Mouse (Mus musculus): ENCODE data around the gene Tysnd1.

DNA sequence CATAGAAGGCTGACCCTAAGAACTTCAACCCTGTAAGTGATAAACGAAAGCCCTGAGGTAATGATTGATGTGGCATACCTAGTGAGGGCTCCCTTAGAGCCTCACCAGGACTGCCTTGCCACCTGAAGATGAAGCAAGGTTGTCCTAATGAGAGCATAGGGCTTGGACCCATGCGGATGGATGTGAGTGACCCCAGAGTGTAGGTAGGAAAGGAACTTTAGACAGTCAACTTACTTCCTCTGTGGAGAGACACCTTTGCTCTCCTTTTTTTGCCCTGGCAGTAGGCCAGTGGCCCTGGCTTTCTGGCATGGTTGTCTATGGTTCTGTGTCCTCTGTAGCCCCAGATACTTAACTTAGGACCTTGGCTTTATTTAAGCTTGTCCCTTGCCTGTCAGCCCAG is 1.7 kb downstream of the Tysnd1 start:
- TF ChIP-seq CTCF (IDR thresholded peaks at IDR 0.05; ENCODE audit: low read depth, low read length) (no peak), POLR2A (IDR thresholded peaks at IDR 0.05; ENCODE audit: borderline replicate concordance, low read depth, low read length) (no peak)

All from bone marrow macrophage, adult 2 months (primary cell).